Mouse (Mus musculus): ENCODE measurements around the gene Gm28576. TPM values are rescaled to one million over a fixed set of nuclear protein-coding genes. Genes with fewer than 3 reads are reported as not detected.
"Not testable (repeated sequence)": the region's sequence is repeated elsewhere in the genome, so short reads cannot be mapped to it uniquely, and the experiment has no call there.

Gm28576 gene
- not detected in 2 replicates for polyA plus RNA-seq (2012; rRNA removed)

- not testable (repeated sequence) for DNase-seq (ENCODE audit: low read depth)
Observed at GRCm38 (mm10) chrY:7722641-7723040, at the start of gene Gm28576. TSS of gene Gm28576 (plus strand) at chrY:7722941.

Other genes with a start within 250 kb of the Gm28576 start
- not detected in 2 replicates for gene Gm20826, start 84.5 kb upstream of the Gm28576 start, polyA plus RNA-seq (2012; rRNA removed)

Data from gonadal fat pad, adult 2 months (tissue).